Mouse (Mus musculus) urinary bladder, postnatal 25 days (tissue): Measurements from ENCODE around the gene Rnf103.

Experiments
- DNase-seq: peaks from one replicate; pipeline ENCODE4 v3.0.0; 2022; ENCODE audit warnings: low spot score

Gene Rnf103

DNA sequence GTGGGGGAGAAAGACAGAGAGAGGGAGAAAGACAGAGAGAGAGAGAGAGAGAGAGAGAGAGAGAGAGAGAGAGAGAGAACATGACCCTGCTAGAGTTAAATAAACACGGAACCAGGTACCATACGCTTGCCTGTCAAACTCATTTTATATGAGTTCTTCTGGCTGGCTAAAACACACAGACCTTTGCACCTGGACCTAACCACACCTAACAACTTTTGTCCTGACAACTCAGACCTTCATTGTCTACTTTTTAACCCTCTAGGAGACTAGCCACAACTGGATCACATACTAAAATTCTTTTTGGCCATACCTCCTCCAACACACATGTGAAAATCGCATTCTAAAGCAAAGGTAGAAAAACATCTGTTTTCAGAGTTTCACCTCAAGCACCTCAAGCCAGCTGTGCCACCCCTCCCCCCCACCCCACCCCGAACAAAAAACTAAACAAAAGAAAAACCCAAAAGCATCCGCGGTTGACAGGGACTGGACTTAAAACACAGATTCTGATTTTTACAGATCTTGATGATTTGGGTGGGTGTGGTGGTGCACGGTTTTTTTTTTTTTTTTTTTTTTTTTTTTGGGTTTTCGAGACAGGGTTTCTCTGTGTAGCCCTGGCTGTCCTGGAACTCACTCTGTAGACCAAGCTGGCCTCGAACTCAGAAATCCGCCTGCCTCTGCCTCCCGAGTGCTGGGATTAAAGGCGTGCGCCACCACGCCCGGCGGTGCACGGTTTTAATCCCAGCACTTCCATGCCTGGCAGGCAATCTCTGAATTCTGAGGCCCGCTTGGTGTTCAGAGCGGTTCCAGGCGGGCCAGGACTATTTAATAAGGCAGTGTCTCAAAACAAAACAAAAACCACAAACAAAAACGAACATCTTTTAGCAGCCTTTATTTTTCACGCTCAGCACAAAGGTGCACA is 679 bp upstream of the Rnf103 start:
- no peak for DNase-seq

DNA sequence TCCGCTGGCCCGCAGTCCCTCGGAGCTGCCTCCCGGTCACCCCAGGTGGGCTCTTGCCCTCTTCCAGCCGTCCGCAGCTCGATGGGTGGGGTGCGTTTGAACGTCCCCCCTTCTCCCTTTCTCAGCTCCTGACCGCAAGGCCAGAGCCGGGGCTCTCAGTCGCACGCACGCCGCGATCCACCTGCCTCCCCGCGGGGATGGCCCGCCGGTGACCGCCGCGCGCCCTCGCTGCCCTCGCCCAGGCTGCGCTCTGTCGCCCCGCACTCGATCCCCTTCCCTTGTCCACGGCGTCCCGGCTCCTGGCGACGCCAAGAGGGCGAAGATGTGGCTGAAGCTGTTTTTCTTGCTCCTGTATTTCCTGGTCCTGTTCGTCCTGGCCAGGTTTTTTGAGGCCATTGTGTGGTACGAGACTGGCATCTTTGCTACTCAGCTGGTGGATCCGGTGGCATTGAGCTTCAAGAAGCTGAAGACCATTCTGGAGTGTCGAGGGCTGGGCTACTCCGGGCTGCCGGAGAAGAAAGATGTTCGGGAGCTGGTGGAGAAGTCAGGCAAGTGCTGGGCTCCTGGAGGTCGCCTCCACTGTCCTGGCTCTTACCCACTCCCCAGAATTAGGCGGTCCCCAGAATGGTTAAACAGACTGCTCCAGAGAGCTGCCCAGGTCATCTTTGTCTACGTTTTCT is 787 bp downstream of the Rnf103 start:
- DNase-seq, result no peak

DNA sequence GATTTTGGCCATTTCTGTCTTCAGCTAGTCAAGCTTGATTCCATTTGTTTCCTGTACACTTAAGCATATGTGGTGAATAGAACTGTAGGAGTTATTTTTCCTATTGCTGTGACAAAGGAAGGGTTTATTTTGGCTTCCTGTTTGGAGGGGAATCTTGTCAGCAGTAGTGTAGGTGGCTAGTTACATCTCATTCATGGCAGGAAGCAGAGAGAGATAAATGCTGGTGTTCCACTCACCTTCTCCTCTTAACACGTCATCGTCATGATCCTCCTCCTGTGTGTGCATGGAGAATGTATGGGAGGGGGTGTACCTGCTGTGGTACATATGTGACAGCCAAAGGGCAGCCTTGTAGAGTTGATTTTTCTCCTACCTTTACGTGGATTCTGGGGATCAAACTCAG is 6.9 kb downstream of the Rnf103 start:
- DNase-seq, result no peak

DNA sequence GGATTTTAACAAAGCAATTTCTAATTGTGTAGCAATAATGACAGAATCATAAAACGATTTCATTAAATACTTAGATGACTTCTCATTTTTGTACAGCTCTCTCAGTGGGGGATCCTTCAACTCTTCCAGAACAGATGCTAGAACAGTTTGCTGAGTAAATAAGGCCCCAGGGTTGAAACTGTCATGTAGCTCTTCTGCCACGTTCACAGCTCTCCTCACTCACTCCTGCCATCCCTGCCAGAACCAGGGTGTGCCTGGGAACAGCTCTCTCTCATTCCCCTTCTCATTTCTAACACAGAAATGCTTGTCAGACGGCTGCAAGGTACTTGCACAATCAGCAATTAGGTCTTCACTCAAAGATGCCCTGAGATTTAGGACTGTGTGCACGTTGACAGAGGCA is 9.3 kb downstream of the Rnf103 start:
- DNase-seq, result no peak

DNA sequence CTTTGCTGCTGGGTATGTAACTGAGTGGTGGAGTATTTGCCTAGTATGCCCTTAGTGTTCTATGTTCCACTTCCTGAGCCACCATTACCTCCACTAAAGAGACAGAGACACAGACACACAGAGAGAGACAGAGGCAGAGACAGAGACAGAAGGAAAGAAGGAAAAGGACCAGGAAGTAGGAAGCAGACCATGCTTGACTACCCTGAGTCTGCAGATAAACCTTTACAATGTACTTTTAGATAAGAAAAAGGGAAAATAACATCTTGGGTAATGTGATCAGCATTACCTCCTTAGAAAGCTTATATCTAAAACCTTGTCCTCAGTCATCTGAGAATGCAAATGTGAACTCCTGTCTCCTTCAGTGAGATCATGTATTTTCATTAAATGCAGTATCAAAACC is 10.0 kb downstream of the Rnf103 start:
- DNase-seq, result no peak

DNA sequence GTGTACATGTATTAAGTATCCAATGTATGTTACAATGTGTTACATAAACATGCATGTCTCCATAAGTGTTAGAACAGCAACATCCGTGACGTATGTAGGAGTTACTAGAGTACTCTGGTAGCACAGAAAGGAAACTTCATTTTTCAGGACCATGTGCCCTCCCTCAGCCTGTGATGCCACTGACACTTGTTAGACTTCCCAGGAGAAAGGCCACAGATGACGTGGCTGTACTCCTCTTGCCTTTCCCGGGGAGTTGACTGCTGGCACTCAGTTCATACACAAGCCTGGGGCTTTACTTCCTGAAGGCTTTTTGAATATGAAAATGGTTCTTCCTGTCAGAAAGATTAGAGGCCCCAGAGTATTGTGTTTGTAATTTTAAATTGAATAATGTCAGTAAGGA is 10.4 kb downstream of the Rnf103 start:
- DNase-seq, result no peak

DNA sequence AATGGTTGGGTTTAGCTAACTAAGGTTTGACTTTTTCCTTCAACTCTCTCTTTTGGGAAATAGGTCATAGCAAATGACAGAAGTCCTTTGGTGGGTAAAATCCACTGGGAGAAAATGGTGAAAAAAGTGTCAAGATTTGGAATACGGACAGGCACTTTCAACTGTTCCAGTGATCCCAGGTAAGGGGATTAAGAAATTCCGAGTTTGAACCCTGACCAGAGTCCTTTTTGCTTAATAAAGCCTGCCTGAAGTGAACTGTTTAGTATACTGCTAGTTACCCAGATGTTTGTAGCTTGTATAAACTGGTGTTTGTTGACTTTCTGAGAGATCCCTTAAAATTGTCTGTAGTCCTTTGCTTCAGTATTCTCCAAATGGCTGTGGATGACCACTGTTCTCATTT is 12.0 kb downstream of the Rnf103 start:
- no peak for DNase-seq

DNA sequence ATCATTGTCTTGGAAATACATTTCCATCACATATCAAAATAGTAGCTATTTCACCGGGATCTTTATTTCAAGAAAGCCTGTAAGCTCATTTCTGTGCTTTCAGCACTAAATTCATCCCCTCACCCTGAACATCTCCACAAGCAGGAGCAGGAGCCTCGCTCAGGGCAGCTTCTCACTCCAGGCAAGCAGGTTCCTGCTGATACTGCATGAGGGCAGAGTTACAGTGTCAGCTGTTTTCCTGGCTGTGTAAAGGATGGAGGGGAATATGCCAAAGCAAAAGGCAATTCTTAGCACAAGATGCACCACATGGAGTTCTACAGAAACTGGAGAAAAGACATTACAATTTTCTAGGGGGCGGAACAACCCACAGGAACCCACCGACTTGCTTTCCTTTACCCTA is 25.8 kb downstream of the Rnf103 start:
- no peak for DNase-seq

DNA sequence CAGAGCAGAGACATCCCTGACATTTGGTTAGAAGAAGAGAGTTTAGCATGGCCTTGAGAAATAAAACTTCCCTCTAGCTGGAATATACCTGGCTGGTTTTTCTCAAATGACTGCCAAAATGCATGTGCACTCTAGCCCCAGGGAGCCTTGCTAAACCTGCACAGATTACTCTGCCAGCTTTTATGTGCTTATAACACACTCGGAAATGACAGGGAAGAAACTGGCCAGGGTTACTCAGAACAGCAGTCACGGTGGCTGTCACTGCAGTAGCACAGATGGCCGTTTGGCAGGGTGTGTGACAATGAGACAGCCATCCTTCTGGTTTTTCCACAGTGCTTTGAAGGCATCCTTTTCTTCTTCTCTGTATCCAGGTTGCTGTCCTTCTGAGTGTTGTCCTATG is 31.9 kb downstream of the Rnf103 start:
- no peak for DNase-seq

DNA sequence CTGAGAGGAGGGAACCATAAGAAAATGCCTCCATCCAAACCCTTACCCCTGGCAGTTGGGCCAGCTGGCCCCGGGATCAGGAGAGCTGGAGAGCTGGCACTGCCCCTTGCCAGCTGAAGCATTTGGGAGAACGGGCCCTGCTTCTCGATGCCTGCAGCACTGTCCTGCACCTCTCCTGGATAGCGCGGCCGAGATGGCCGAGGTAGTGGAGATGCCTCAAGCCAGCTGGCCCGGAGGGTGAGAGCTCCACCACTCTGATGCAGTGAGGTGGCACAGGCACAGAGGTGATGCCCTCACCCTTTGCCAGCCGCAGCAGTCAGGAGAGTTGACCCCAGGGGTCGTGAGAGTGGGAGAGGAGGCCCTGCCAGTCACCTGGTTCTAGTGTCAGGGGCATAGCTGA is 33.4 kb downstream of the Rnf103 start:
- no peak for DNase-seq

DNA sequence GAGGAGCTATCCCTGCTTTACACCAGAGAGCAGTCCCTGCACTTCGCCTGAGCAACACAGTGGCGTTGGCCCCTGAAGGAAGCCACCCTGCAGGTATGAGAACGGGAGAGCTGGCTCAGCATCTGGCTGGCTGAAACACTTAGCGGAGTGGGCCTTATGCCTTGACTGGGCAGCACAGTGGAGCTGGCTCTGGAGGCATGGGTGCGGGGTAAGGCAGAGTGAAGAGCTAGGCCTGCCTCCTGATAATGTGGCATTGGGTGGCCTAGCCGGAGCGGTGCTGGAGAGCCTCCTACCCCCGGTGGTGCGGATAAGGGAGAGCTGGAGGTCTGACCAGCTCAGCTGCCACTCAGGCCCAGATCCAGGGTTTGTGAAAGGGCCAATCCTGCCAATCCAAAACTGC is 34.1 kb downstream of the Rnf103 start:
- no peak for DNase-seq

DNA sequence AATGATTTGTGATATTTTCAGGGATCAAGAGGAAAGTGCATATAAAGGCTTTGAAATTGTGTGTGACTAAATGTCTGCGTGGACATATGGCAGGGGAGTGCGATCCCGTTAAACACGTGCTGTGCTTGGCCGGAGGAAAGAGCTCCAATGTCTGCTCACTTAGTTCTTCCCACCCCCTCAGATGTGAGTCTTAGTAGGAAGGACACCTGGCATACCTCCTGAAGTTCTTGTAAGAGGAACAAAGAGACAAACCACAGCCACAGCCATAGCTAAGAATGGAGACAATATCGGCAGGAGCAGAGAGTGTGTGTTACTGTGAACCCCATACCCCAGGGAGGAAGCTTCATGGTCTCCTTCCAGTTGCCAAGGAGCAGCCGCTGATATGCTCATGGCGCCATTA is 36.5 kb downstream of the Rnf103 start:
- DNase-seq, result no peak

DNA sequence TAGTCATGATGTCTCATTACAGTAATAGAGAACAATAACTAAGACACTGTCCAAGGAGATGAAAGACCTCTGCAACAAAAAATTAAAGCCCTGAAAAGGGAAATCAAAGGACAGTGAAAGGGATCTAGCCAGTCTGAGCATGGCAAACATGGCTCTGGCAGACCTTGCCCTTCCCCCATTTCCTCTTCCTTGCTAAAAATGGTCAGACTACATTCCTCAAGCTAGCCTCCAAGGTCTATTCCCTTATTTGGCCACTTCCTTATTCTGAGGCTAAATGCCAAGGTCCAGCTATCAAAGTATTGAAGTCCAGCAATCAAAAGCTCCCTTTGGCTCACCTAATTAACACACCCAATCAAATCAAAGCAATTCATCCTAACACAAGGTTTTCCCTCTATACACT is 43.6 kb downstream of the Rnf103 start:
- DNase-seq, result no peak

DNA sequence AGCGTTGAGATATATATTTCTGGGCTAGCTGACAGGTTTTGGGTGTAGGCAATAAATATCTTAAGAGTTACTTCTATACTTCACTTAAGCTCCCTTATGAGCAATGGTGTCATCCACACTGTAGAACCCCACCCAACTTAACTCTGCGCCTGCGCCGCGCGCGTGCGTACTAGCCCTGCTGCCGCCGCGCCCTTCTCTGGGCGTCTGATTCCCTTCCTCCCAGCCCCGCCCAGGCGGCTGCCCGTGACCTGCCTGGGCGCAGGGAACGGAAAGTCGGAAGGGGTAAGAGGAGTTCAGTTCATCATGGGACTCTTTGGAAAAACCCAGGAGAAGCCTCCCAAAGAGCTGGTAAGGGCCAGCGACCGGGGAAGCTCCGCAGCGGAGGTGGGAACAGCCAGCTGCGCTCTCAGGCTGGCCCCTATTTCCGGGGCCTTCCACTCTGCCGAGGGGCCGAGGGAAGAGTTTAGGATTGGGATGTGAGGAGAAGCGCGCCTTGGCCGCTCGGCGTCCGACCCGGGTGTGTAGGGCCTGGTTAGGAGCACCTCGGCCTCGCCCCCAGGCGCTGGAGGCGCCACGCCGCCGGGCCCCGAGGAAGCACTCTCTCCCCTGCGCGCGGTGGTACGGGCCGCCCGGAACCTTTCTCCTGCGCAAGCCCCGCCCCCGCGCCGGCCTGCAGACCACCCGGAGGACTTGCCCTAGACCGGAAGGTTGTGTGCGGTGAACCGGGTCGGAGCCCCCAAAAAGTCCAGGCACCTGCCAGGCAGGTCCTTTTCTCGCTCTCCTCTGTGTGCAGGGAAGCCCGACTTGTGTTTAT is 50.2 kb downstream of the Rnf103 start, which contains the start of gene Chmp3:
Gene Chmp3, plus strand, starts transcription at position 112 of the 814 bp plus-strand sequence.
- DNase-seq, result peak; percentile 98

DNA sequence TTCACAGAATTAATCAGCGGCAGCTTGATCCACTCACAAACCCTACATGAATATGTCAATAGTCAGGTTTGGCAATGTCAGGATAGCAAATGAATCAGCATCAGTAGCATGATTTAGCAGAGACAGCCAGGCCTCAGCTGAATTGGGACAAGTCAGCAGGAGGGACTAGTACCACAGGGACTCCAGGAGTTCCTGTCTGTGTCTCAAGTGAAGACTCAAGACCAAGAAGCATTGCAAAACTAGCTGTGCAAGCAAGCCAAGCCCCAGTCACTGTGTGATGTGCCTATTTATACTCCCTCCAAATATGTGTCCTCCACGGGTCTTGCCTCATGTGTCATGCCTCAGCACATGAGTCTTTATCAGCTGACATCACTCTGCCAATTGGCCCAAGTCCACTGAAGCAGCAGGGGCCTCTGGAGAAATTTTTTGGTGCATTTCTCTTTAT is 61.8 kb downstream of the Rnf103 start:
- DNase-seq, result no peak

DNA sequence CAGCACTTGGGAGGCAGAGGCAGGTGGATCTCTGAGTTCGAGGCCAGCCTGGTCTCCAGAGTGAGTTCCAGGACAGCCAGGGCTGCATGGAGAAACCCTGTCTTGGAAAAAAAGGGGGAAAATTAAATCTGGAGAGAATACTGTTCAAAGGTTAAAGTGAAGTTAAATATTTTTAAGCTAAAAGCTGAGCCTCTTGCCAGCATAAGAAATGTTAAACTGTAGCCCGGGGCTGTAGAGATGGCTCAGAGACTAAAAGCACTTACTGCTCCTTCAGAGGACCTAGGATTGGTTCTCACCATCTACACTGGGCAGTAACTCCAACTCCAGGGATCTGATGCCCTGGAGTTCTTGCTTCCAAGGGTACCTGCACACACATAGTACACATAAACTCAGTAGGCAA is 63.1 kb downstream of the Rnf103 start:
- DNase-seq, result no peak
